Mouse (Mus musculus): Measurements from ENCODE around the gene A4gnt. TPM values are rescaled to one million over a fixed set of nuclear protein-coding genes. Genes with fewer than 3 reads are reported as not detected.

A4gnt gene
- total RNA-seq, 1 experiment from 2014 or later = not detected

DNA sequence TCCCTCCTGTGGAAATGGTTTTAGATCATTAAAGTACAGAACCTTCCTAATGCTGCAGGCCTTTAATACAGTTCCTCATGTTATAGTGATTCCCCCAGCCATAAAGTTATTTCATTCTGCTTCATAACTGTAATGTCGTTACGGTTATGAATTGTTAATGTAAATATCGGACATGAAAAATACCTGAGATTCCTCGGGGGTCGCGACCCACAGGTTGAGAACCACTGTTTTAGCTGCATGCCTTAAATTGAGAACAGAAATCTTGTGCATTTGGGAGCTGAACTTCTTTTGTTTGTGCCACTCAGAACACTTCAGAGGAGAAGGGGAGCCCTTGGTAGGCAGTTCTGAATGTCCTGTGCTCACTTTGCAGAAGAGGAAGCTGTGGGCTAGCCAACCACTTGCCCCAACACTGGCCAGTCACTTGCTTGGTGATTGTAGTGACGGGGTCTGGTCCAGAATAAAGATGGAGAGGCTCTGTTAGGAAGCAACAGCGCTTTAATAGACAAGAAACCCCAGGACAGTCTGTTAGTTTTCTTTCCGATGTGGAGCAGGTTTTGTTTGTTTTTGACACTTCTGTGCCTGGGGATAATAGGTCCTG lies 18.3 kb downstream of the A4gnt start:
- no peak for ATAC-seq (ENCODE audit: extremely low read depth, insufficient number of reproducible peaks, low FRiP score, poor library complexity, severe bottlenecking)

GRCm38 (mm10) chr9:99631781-99632180 lies 19.5 kb downstream of the A4gnt start:
- no peak for ATAC-seq (ENCODE audit: extremely low read depth, insufficient number of reproducible peaks, low FRiP score, poor library complexity, severe bottlenecking)

- no peak for ATAC-seq (ENCODE audit: extremely low read depth, insufficient number of reproducible peaks, low FRiP score, poor library complexity, severe bottlenecking)
Measured at GRCm38 (mm10) chr9:99632264-99632663, 20.0 kb downstream of the A4gnt start.

DNA sequence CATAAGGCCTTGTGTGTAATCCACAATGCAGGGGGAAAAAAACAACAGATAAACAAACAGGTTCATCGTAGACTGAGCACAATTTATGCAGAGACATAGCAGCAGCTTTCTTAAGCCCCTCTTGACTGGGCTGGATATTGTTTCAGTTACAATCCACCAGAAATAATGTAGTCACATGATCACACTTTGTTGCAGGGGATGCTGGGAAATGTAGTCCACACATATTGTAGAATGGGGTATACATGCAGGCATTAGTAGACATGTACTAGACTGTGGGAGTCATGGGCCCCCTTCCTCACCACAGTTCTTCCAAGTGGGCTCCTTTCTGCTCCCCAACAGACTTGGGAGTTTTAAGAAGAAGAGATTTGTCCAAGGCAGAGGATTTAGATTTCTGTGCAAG lies 24.5 kb downstream of the A4gnt start:
- no peak for ATAC-seq (ENCODE audit: extremely low read depth, insufficient number of reproducible peaks, low FRiP score, poor library complexity, severe bottlenecking)

DNA sequence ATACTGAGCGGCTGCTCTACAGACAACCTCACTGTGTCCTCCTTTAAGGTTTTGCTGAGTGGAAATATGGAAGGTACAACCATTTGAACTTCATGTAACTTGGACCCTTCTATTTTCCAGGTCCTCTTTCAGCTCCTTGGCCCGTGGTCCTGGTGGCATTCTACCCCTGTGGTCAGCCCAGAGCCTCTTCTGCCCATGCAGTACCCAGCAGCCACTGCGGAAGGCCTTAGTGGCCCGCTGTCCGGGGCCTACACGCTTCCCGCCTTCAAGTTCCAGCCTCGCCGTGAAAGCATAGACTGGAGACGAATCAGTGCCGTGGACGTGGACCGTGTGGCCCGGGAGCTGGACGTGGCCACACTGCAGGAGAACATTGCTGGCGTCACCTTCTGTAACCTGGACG lies 24.9 kb downstream of the A4gnt start:
- no peak for ATAC-seq (ENCODE audit: extremely low read depth, insufficient number of reproducible peaks, low FRiP score, poor library complexity, severe bottlenecking)

GRCm38 (mm10) chr9:99637736-99638135 lies 25.4 kb downstream of the A4gnt start:
- no peak for ATAC-seq (ENCODE audit: extremely low read depth, insufficient number of reproducible peaks, low FRiP score, poor library complexity, severe bottlenecking)

- no peak for ATAC-seq (ENCODE audit: extremely low read depth, insufficient number of reproducible peaks, low FRiP score, poor library complexity, severe bottlenecking)
Measured at GRCm38 (mm10) chr9:99639957-99640356, 27.7 kb downstream of the A4gnt start.

- ATAC-seq (ENCODE audit: extremely low read depth, insufficient number of reproducible peaks, low FRiP score, poor library complexity, severe bottlenecking) = no peak
Measured at GRCm38 (mm10) chr9:99645416-99645815, 33.1 kb downstream of the A4gnt start.

DNA sequence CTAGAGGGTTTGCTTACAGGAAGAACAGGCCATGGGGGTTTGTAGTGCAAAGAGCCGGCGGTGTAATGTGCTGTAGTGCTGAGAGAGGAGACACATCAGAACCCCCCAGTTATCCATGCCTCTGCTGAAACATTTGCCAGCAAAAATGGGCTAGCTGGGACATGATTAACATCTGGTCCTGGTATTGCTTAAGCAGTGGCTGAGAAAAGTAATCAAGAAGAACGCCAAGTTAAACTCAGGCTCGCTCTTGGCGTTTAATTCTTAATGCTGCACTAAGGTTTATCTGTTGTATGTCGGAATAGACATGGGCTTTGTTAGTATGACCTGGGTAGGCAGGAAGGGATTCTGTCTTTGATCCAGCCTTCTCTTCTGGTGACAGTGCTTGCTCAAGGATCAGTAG lies 33.8 kb downstream of the A4gnt start:
- no peak for ATAC-seq (ENCODE audit: extremely low read depth, insufficient number of reproducible peaks, low FRiP score, poor library complexity, severe bottlenecking)

DNA sequence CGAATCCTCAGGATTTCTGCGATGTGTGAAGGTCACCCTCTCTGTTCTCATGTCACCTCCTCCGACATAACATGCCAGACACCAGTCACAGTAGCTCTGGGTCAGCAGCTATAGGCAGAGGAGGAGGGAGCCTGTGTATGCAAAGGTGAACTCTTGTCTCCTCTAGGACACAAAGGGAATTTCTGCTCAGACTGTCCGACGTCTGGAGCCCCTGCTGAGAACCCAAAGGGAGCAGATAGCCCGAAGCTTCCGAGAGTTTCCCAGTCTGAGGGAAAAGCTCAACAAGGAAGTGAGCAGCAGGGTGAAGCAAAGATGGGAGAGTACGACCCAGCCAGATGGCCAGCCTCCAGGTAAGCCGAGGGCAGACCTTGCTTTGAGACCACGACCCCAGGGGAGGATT lies 48.5 kb downstream of the A4gnt start:
- no peak for ATAC-seq (ENCODE audit: extremely low read depth, insufficient number of reproducible peaks, low FRiP score, poor library complexity, severe bottlenecking)

DNA sequence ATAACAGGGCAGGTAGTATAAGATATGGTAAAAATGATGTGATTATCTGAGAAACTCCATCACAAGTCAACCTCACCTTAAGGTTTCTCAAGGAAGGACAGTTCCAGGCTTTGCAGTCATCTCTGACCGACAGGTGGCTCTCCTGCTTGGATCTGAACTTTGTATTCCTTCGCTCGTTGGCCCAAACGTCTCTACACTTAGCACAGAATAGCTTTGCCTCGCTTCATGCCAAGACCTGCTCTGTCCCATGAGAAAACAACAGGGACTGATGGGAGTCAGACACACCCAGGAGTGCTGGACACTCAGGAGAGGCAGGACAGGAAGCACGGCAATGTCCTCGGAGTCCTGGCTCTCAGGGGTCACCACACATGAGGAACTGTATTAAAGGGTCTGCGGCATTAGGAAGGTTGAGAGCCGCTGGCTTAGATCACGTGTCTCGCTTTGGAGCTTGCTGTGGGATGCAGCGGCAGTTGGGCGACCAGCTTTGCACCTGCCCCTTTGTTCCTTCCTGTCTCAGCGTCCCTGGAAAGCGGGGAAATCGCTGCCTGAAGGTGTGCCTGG lies 49.4 kb downstream of the A4gnt start:
- no peak for ATAC-seq (ENCODE audit: extremely low read depth, insufficient number of reproducible peaks, low FRiP score, poor library complexity, severe bottlenecking)

DNA sequence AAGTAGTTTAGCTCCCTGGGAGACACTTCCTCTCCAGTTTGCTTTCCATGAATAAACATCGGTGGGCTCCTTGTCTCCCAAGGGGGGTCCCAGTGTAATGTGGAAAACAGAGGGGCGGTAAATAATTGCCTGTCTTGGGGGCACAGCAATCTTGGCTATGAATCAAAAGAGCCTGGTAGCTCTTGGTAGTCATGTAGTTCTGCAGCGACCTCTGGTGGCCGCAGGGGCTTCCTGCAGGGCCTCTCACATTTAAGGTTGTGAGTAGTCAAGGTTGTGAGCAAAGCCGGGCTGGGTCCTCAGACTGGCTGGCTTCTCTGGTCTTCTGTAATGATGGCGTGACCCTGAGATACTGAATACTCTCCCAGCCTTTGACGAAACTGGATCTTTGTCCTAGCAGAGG lies 50.1 kb downstream of the A4gnt start:
- no peak for ATAC-seq (ENCODE audit: extremely low read depth, insufficient number of reproducible peaks, low FRiP score, poor library complexity, severe bottlenecking)

DNA sequence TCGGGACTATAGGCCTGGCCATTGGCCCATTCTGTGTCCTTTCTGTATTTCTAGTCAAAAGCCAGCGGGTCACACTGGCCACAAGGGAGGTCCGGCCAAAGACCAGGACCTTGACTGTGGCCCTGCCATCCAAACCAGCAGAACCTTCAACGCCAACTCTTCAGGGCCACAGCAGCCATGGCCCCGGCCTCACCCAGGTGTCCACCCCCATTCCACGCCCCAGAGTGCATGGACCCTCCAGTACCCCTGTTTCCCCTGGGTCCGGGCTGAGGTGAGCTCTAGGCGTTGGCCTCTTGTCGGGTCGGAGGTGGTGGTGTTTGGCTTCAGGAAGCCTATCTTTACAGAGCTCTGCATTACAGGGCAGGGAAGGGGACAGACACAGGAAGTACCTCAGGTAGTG lies 50.6 kb downstream of the A4gnt start:
- no peak for ATAC-seq (ENCODE audit: extremely low read depth, insufficient number of reproducible peaks, low FRiP score, poor library complexity, severe bottlenecking)

- ATAC-seq (ENCODE audit: extremely low read depth, insufficient number of reproducible peaks, low FRiP score, poor library complexity, severe bottlenecking) = no peak
Measured at GRCm38 (mm10) chr9:99667596-99667995, 55.3 kb downstream of the A4gnt start.

DNA sequence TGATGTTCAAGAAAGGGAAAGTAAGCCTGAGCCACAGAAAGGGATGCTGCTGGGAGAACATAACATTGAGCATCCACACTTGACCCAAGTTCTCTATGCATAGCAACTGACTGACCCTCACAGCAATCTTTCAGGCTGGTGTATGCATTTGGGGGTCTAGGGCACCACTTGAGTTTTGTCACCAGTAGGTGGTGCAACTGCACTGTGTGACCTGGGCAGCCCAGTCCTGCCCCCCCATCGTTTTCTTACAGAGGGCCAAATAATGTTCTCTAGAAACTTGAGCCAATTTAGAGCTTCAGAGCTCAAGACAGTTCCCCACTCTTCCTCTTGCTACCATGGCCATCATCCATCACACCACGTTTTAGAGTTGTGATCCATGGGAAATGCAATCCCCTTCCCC lies 59.3 kb downstream of the A4gnt start:
- no peak for ATAC-seq (ENCODE audit: extremely low read depth, insufficient number of reproducible peaks, low FRiP score, poor library complexity, severe bottlenecking)

Other genes starting within 250 kb of the A4gnt start
- gene Mras, start 175.1 kb upstream of the A4gnt start, total RNA-seq (2017) = 0.12 and 0.47 TPM in 2 replicates
- gene Nme9, start 161.0 kb upstream of the A4gnt start, total RNA-seq (2017) = not detected in 2 replicates
- 36.5 and 38.1 TPM in 2 replicates for gene Armc8, start 43.6 kb upstream of the A4gnt start, total RNA-seq (2017)
- 23.7 and 24.6 TPM in 2 replicates for gene Dbr1, start 36.7 kb upstream of the A4gnt start, total RNA-seq (2017)
- not detected in 2 replicates for gene Dzip1l, start 17.0 kb downstream of the A4gnt start, total RNA-seq (2017)
- not detected in 2 replicates for gene Cldn18, start 104.8 kb downstream of the A4gnt start, total RNA-seq (2017)

Measured in neutrophil, adult 5-6 weeks (primary cell).